Mouse (Mus musculus) stomach, postnatal 0 days (tissue): ENCODE data around the gene Defb26.

ENCODE experiments used
- CTCF ChIP-seq: IDR thresholded peaks from 2 replicates; pipeline ENCODE4 v1.5.1; 2016; ENCODE audit warnings: antibody characterized with exemption, low read depth, mild to moderate bottlenecking, moderate library complexity
- EP300 ChIP-seq: optimal IDR thresholded peaks from 2 replicates; pipeline ENCODE3; 2016; ENCODE audit warnings: antibody characterized with exemption

GRCm38 (mm10) chr2:152481726-152482125 is 29.8 kb downstream of the Defb26 start:
- no peak for TF ChIP-seq CTCF
- TF ChIP-seq EP300 = no peak
